Mouse (Mus musculus) erythroblast, embryonic 14.5 days (primary cell): Measurements from ENCODE around the gene Podxl2.

Experiments
- GATA1 ChIP-seq: IDR thresholded peaks from 2 replicates; pipeline ENCODE4 v1.6.1; 2012; ENCODE audit warnings: low read length, inconsistent platforms, mixed read lengths
- TAL1 ChIP-seq: IDR thresholded peaks from 3 replicates; pipeline ENCODE4 v1.6.1; 2012; ENCODE audit warnings: low read length, inconsistent platforms, mixed read lengths

DNA sequence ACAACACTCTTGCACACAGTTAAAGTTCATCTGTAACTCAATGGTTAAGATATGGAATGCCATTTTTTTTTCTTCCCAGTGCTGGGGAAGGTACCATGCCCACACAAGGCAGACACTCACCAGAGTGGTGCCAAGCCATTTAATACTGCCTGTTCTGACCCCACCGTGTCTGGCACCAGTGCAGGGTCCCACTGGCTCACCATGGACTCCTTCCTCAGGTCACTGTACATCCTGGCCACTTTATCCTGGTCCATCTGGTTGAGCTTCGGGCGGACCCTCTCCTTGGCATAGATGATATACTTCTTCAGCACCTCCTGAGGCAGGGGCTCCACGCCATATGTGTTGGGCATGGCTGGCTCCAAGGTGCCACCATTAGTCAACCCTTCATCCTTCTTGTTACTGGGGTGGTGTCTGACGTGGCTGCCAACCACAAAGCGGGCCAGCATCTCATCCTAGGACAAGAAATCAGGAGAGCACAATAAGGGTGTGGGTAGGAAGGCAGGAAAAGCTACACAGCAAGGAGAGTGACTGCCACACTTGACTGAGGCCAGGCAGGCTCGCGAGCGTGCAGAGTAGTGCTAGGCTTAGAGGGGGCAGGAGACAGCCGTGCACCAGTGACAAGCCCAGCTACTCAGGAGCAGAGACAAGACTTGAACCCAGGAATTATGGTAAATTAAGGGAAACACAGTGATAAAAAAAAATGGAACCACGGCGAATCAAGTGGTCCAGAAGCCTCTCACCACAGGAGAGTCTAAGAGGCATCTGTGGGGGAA lies 11.0 kb upstream of the Podxl2 start:
- no peak for TF ChIP-seq TAL1
- TF ChIP-seq GATA1: no peak
